Mouse (Mus musculus): ENCODE results near the gene Wscd1. TPM values are rescaled to one million over a fixed set of nuclear protein-coding genes. Genes with fewer than 3 reads are reported as not detected.

Gene Wscd1
- polyA plus RNA-seq, 1 experiment from 2014 or later: 3.3 TPM

DNA sequence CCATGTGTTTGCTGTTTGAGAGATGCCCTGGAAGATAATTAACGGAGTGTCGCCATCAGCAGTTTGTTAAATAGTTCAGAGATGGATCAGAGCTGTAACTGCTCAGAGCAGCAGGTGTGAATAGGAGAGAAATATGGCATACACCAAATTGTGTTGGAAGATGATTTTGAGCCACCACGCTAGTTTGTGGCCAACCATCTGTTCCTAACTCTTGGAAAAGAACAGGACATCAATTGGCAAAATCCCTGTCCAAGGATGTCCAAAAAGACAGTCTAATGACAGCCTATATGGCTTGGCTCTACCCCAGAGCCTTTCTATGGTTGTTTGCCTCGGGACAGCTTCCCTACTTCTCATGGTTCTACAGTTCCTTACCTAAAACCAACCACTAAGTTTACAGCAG, 49.5 kb downstream of the Wscd1 start:
- 79% methylated on average over 4 of the region's 4 CpGs for WGBS
- no peak overlapping the region for H3K9ac ChIP-seq (ENCODE audit: low read length)
- H3K36me3 ChIP-seq (ENCODE audit: control insufficient read depth, insufficient read depth, low read length): no peaks in the 10 kb centered on the region
- no peak overlapping the region for H3K27ac ChIP-seq (ENCODE audit: low read depth)
- DNase-seq (ENCODE audit: low spot score) (no peak), ATAC-seq (replicated peaks; ENCODE audit: low FRiP score, low TSS enrichment, low read depth) (no peak)
- H3K4me2 ChIP-seq (ENCODE audit: low read length): no peak overlapping the region
- H3K4me1 ChIP-seq (replicated peaks; ENCODE audit: control insufficient read depth, insufficient read depth, low read length): no peaks in the 10 kb centered on the region
- no peak overlapping the region for H3K4me3 ChIP-seq (ENCODE audit: low read depth, low read length)
- H3K27me3 ChIP-seq (replicated peaks; ENCODE audit: control insufficient read depth, insufficient read depth, low read length): no peaks in the 10 kb centered on the region
- H3K9me3 ChIP-seq (ENCODE audit: control insufficient read depth, low read length): no peaks in the 10 kb centered on the region

DNA sequence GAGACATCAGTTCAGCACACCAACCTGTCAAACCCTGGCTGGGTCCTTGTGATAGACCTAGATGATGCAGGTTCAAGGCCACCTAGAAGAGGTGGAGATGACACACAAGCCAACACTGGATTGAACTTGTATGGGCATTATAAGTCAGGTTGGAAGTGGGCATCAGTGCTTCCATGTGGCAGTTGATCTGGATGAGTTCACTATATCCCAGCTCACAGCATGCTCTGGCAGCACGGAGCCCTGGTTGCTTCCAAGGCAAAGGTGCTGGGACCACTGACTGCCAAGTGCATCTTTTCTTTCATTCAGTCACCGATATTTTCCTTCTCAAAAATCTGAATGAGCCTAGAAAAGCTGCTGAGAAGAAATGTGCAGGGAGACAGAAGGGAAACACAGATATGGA, 58.8 kb downstream of the Wscd1 start:
- DNase-seq (ENCODE audit: low spot score) (no peak), ATAC-seq (replicated peaks; ENCODE audit: low FRiP score, low TSS enrichment, low read depth) (no peak)
- Histone ChIP-seq H3K4me1 (replicated peaks; ENCODE audit: control insufficient read depth, insufficient read depth, low read length) (no peaks in the 10 kb centered on the region), H3K27ac (ENCODE audit: low read depth) (no peak overlapping the region), H3K27me3 (replicated peaks; ENCODE audit: control insufficient read depth, insufficient read depth, low read length) (no peaks in the 10 kb centered on the region), H3K9ac (ENCODE audit: low read length) (no peak overlapping the region), H3K9me3 (ENCODE audit: control insufficient read depth, low read length) (no peaks in the 10 kb centered on the region), H3K4me3 (ENCODE audit: low read depth, low read length) (no peak overlapping the region), H3K4me2 (ENCODE audit: low read length) (no peak overlapping the region), H3K36me3 (ENCODE audit: control insufficient read depth, insufficient read depth, low read length) (no peaks in the 10 kb centered on the region)
- 96% methylated on average over 2 of the region's 2 CpGs for WGBS

DNA sequence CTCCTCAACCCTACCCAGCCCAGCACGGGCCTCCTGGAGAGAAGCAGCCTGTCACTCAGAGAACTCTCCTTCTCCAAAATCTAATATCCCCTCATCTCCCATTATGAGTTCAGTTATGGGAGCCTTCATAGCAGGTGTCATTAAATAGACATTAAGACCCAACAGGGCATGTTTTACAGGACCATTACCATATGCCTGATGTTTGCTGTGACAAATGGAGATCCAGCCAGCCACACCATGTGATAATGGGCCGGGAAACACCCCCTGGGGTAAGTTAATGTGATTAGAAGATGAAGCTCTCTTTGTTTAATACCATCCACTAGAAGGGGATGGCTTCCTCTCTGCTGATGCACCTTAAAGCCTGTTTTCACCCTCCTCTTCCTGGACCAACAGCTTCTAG, 62.1 kb downstream of the Wscd1 start:
- no peak for ATAC-seq (replicated peaks; ENCODE audit: low FRiP score, low TSS enrichment, low read depth)

DNA sequence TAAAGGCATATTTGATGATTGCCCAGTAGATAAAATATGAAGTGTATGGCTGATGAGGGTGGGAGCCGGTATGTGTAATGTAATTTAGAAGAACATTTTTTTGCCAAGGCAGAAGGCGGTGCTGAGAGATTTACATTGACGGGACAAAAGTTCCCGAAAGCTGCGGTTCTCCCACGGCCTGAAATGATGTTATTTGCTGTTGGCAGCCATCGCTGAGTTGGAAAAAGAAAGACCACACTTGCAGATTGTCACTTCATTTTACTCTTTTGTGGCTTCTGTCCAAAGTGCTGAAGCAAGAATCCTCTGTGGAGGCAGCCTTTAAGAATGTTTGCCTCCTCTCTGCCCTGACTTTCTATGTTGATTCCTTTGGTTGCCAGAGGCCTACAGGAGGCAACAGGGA, 63.2 kb downstream of the Wscd1 start:
- Histone ChIP-seq H3K4me3 (ENCODE audit: low read depth, low read length) (no peak overlapping the region), H3K27ac (ENCODE audit: low read depth) (no peak overlapping the region), H3K9me3 (ENCODE audit: control insufficient read depth, low read length) (no peaks in the 10 kb centered on the region), H3K4me1 (replicated peaks; ENCODE audit: control insufficient read depth, insufficient read depth, low read length) (no peaks in the 10 kb centered on the region), H3K4me2 (ENCODE audit: low read length) (no peak overlapping the region), H3K27me3 (replicated peaks; ENCODE audit: control insufficient read depth, insufficient read depth, low read length) (no peaks in the 10 kb centered on the region), H3K9ac (ENCODE audit: low read length) (no peak overlapping the region), H3K36me3 (ENCODE audit: control insufficient read depth, insufficient read depth, low read length) (no peaks in the 10 kb centered on the region)
- DNase-seq (ENCODE audit: low spot score): no peak
- WGBS: 84% methylated on average over 7 of the region's 7 CpGs
- no peak for ATAC-seq (replicated peaks; ENCODE audit: low FRiP score, low TSS enrichment, low read depth)

More for the DNA sequence above, 62.1 kb downstream of the Wscd1 start:
- no peak overlapping the region for H3K9ac ChIP-seq (ENCODE audit: low read length)
- no peak overlapping the region for H3K27ac ChIP-seq (ENCODE audit: low read depth)
- H3K36me3 ChIP-seq (ENCODE audit: control insufficient read depth, insufficient read depth, low read length): no peaks in the 10 kb centered on the region
- H3K4me1 ChIP-seq (replicated peaks; ENCODE audit: control insufficient read depth, insufficient read depth, low read length): no peaks in the 10 kb centered on the region
- DNase-seq (ENCODE audit: low spot score): no peak
- no peak overlapping the region for H3K4me3 ChIP-seq (ENCODE audit: low read depth, low read length)
- 52% methylated on average over 2 of the region's 2 CpGs for WGBS
- H3K27me3 ChIP-seq (replicated peaks; ENCODE audit: control insufficient read depth, insufficient read depth, low read length): no peaks in the 10 kb centered on the region
- no peaks in the 10 kb centered on the region for H3K9me3 ChIP-seq (ENCODE audit: control insufficient read depth, low read length)
- no peak overlapping the region for H3K4me2 ChIP-seq (ENCODE audit: low read length)

DNA sequence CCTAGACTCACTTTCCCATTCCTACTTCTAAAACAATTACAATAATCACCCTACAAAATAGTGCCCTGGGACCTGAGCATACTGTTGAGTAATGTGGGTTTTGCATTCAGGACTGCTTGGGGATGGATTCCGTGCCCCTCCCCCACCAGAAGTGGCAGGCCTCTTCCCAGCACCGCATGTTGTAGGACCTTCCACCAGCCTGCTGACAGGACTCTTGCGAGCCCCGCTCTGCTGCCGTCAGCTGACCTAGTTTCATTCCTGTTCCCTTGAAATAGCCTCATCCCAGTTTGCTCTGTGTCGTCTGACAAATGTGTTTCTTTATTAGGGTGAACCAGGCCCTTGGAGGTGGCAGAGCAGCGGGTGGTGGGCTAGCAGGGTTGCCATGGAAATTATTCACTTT, 64.8 kb downstream of the Wscd1 start:
- no peak overlapping the region for H3K4me2 ChIP-seq (ENCODE audit: low read length)
- H3K27me3 ChIP-seq (replicated peaks; ENCODE audit: control insufficient read depth, insufficient read depth, low read length): no peaks in the 10 kb centered on the region

DNA sequence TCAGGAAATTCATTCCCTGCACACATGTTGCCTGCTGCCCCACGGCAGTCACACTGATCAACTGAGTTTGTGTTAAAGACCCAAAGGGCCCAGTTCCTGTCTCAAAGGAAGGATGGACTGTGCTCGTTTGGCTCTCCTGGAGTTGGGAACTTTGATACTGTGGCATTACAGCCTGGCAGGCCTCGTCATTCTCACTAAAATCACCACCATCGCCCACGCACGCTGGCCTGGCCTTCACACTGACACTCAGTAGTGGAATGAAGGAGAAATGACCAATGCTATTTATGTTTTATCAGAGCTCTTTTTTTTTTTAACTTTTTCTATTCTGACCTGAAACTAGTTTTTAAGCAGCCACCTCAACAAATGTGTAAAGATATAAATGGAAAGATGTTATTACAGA, 65.6 kb downstream of the Wscd1 start:
- no peak overlapping the region for H3K4me3 ChIP-seq (ENCODE audit: low read depth, low read length)
- no peak overlapping the region for H3K27ac ChIP-seq (ENCODE audit: low read depth)
- H3K4me1 ChIP-seq (replicated peaks; ENCODE audit: control insufficient read depth, insufficient read depth, low read length): no peaks in the 10 kb centered on the region
- 83% methylated on average over 6 of the region's 6 CpGs for WGBS
- DNase-seq (ENCODE audit: low spot score) (no peak), ATAC-seq (replicated peaks; ENCODE audit: low FRiP score, low TSS enrichment, low read depth) (no peak)
- H3K9ac ChIP-seq (ENCODE audit: low read length): no peak overlapping the region
- H3K4me2 ChIP-seq (ENCODE audit: low read length): no peak overlapping the region
- H3K9me3 ChIP-seq (ENCODE audit: control insufficient read depth, low read length): no peaks in the 10 kb centered on the region
- no peaks in the 10 kb centered on the region for H3K27me3 ChIP-seq (replicated peaks; ENCODE audit: control insufficient read depth, insufficient read depth, low read length)
- H3K36me3 ChIP-seq (ENCODE audit: control insufficient read depth, insufficient read depth, low read length): no peaks in the 10 kb centered on the region

More for the DNA sequence above, 64.8 kb downstream of the Wscd1 start:
- H3K9ac ChIP-seq (ENCODE audit: low read length): no peak overlapping the region
- H3K4me1 ChIP-seq (replicated peaks; ENCODE audit: control insufficient read depth, insufficient read depth, low read length): no peaks in the 10 kb centered on the region
- no peak overlapping the region for H3K27ac ChIP-seq (ENCODE audit: low read depth)
- no peak overlapping the region for H3K4me3 ChIP-seq (ENCODE audit: low read depth, low read length)
- ATAC-seq (replicated peaks; ENCODE audit: low FRiP score, low TSS enrichment, low read depth): no peak
- 63% methylated on average over 7 of the region's 7 CpGs for WGBS
- H3K36me3 ChIP-seq (ENCODE audit: control insufficient read depth, insufficient read depth, low read length): no peaks in the 10 kb centered on the region
- no peak for DNase-seq (ENCODE audit: low spot score)
- H3K9me3 ChIP-seq (ENCODE audit: control insufficient read depth, low read length): no peaks in the 10 kb centered on the region

DNA sequence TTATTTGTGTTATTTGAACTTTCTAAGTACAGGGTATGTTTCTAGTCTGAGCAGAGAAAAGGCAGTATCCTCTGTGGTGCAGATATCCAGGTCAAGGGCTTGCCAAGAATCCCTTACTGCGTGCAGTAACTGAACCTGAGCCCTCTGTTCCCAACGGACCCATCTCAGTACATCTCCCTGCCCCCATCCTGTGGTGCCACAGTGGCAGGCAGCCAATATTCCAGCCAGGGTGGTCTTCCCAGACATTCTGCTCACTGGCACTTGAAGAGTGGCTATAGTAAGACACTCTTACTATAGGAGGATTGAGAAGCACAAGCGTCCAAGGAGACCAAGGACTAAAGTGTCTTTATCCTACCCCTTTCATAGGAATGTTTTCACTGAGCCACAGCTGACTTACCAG, 67.2 kb downstream of the Wscd1 start:
- Histone ChIP-seq H3K27me3 (replicated peaks; ENCODE audit: control insufficient read depth, insufficient read depth, low read length) (no peaks in the 10 kb centered on the region), H3K27ac (ENCODE audit: low read depth) (no peak overlapping the region), H3K4me3 (ENCODE audit: low read depth, low read length) (no peak overlapping the region), H3K4me1 (replicated peaks; ENCODE audit: control insufficient read depth, insufficient read depth, low read length) (no peaks in the 10 kb centered on the region), H3K9ac (ENCODE audit: low read length) (no peak overlapping the region), H3K36me3 (ENCODE audit: control insufficient read depth, insufficient read depth, low read length) (no peaks in the 10 kb centered on the region), H3K9me3 (ENCODE audit: control insufficient read depth, low read length) (no peaks in the 10 kb centered on the region), H3K4me2 (ENCODE audit: low read length) (no peak overlapping the region)
- WGBS: 83% methylated on average over 3 of the region's 3 CpGs
- no peak for DNase-seq (ENCODE audit: low spot score)
- no peak for ATAC-seq (replicated peaks; ENCODE audit: low FRiP score, low TSS enrichment, low read depth)

DNA sequence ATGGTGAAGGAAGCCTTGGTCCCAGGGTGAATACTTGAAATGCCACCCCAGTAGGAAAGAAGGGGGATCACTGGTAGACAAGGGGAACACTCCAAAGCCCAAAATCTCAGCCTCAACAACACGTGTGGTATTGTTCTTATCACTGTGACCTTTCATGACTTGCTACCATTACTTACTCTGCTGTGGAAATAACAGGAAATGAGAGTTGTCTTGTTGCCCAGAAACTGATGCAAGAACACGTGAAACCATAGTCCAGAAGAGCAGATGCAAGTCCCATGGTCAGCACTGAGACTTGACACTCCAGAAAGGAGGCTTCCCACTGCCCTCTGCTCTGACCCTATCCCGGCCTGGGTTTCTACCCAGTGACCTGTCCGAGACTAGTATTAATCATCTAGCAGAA, 67.6 kb downstream of the Wscd1 start:
- no peak overlapping the region for H3K27ac ChIP-seq (ENCODE audit: low read depth)
- ATAC-seq (replicated peaks; ENCODE audit: low FRiP score, low TSS enrichment, low read depth) (no peak), DNase-seq (ENCODE audit: low spot score) (no peak)
- H3K4me3 ChIP-seq (ENCODE audit: low read depth, low read length): no peak overlapping the region
- WGBS: 73% methylated on average over 4 of the region's 4 CpGs
- no peak overlapping the region for H3K4me2 ChIP-seq (ENCODE audit: low read length)
- H3K9me3 ChIP-seq (ENCODE audit: control insufficient read depth, low read length): no peaks in the 10 kb centered on the region
- H3K9ac ChIP-seq (ENCODE audit: low read length): no peak overlapping the region
- H3K36me3 ChIP-seq (ENCODE audit: control insufficient read depth, insufficient read depth, low read length): no peaks in the 10 kb centered on the region
- H3K4me1 ChIP-seq (replicated peaks; ENCODE audit: control insufficient read depth, insufficient read depth, low read length): no peaks in the 10 kb centered on the region
- H3K27me3 ChIP-seq (replicated peaks; ENCODE audit: control insufficient read depth, insufficient read depth, low read length): no peaks in the 10 kb centered on the region

DNA sequence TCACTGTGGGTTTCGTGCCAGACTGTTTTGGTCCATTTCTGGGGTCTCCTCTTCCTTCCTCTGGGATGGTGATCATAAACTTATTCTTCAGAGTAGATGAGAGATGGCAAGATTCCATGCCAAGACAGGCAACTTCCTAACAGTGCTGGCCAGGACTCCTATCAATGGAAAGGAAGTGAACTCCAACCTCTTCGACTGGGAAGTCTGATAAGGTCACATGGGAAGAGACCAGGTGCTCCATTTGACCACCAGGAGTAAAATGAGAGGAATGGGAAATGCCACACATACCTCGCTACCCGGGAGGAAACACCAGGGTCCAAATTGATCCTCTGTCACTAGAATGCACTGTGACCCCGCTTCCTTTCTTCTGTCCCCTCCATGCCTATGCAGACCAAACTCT, 68.4 kb downstream of the Wscd1 start:
- Histone ChIP-seq H3K36me3 (ENCODE audit: control insufficient read depth, insufficient read depth, low read length) (no peaks in the 10 kb centered on the region), H3K4me2 (ENCODE audit: low read length) (no peak overlapping the region), H3K9me3 (ENCODE audit: control insufficient read depth, low read length) (no peaks in the 10 kb centered on the region), H3K4me3 (ENCODE audit: low read depth, low read length) (no peak overlapping the region), H3K9ac (ENCODE audit: low read length) (no peak overlapping the region), H3K27ac (ENCODE audit: low read depth) (no peak overlapping the region), H3K4me1 (replicated peaks; ENCODE audit: control insufficient read depth, insufficient read depth, low read length) (no peaks in the 10 kb centered on the region), H3K27me3 (replicated peaks; ENCODE audit: control insufficient read depth, insufficient read depth, low read length) (no peaks in the 10 kb centered on the region)
- WGBS: 61% methylated on average over 5 of the region's 5 CpGs
- ATAC-seq (replicated peaks; ENCODE audit: low FRiP score, low TSS enrichment, low read depth) (no peak), DNase-seq (ENCODE audit: low spot score) (no peak)
